Mouse (Mus musculus): ENCODE measurements at regions not wholly inside any gene's neighbourhood (a gene's known extent, or its start where the extent isn't known, plus 50 kb on each side); places are given as distances from the start of the nearest gene placed in this dataset.
A peak's percentile ranks its signal among the peaks of the same experiment; 100 is the strongest.

DNA sequence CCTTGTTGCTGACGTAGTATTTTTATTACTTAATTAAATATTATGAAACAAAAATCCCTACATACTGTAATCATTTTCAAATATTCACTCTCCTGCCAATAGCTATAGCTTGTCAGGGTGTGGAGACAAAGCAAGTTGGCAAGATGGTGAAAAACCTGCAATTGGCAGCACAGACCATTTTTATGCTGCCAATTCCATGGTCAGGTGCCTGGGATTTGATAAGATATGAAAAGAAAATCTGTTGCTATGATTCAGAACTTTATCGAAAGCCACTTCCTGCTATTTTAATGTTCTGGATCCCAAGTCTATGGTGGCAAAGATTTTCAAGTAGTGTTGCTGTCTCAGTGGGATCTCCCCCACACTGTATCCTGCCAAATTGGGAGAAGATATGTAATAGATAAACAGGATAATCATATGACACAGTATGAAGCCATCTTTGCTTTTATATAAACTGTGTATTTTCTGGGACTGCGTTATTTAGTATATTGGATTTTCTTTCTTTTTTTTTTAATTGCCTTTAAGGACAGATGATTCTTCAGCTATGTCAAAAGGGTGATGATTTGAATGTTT lies 165.3 kb upstream of the Lrrc3b start:
- DNase-seq (ENCODE audit: inconsistent ontology term), result no peak

DNA sequence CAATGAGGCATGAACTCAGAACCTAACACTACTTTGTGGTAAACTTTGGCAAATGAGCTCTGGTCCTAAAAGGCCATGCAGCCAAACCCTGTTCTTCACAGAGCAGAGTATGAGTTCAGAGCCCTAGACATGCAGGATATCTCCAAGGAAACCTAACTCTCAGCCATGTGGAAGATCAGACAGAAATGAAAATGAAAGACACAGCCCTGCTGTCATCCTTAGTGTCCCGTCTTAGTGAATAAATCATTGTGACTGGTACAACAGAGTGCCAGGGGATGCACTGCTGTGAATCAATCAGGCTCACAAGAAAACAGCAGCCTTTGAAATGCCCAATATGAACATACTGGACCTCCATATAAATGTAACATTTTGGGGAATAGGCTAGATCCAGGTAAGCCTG lies 171.4 kb upstream of the Lrrc3b start:
- peak; percentile 18 for DNase-seq (ENCODE audit: inconsistent ontology term)

GRCm38 (mm10) chr14:15634581-15634980 lies 195.8 kb upstream of the Lrrc3b start:
- DNase-seq (ENCODE audit: inconsistent ontology term), result peak; percentile 22

DNA sequence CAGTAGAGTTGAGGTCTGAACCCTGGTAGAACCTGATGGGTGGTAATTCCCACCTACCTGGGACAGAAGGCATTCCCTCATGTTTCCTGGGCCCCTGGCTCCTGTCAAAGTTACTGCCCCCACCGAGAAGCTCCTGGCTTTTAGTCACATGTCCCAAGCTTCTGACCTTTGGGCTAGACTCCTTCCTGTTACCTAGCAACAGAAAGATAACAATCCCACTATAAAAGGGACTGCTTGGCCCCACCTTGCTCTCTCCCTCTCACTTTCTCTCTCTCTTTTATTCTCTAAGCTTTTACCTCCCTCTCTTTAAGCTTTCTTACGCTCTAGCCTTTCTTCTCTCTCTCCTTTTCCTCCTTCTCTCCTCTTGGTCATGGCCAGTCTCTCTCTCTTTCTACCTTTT lies 198.9 kb upstream of the Lrrc3b start:
- no peak for DNase-seq (ENCODE audit: inconsistent ontology term)

- no peak for DNase-seq (ENCODE audit: inconsistent ontology term)
Observed at GRCm38 (mm10) chr14:15638869-15639268, 200.1 kb upstream of the Lrrc3b start.

DNA sequence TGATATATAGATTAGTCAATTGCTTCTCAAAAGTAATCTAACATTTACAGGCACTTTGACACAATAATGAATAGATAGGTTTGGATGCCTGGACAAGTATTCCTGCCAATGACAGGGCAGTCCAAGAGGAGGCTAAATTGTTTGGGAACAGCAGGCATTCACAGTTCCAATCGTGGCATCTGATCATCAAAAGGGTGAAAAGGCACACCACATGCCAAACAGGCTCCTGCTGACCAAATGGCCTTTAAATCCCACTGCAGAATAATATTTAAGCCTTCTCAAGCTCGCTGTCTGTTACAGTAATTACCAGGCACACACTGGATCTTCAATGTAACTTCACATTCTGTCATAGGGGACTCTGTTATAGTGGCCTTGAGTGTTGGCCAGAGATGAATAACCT lies 222.1 kb upstream of the Lrrc3b start:
- DNase-seq (ENCODE audit: inconsistent ontology term), result no peak

DNA sequence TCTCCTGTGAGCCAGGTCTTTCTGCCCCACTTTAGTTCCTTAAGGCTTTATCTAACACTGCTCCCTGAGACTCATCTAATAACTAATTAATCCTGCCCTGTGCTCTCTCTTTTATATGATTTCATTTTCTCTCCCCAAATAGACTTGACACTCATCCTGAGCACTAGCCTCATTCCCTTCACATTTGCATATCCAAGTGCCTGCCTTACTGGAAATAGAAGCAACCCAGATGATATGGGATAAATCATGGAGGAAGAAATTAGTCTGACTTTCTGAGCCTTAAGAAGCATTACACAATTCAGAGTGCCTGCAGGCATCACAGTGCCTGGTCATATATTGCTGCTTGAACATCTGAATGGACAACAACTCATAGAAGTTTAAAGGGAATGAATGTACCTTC lies 233.5 kb upstream of the Lrrc3b start:
- no peak for DNase-seq (ENCODE audit: inconsistent ontology term)

- DNase-seq (ENCODE audit: inconsistent ontology term), result no peak
Observed at GRCm38 (mm10) chr14:15677218-15677617, 238.4 kb upstream of the Lrrc3b start.

DNA sequence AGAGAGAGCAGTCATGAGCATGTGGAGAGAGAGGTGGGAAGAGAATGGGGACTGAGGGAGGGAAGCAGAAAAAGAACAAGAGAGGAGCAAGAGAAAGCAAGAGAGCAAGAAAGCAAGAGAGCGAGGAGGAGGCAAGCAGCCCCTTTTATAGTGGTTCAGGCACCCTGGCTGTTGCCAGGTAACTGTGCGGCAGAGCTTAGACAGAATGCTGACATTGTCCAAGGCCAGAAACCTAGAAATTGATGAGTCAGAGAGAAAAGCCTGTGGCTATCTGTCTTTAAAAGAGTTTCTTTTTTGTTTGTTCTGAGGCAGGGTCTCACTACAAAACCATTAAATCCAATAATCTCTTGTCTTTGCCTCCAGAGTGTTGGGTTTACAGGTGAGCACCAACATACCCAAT lies 240.7 kb upstream of the Lrrc3b start:
- DNase-seq (ENCODE audit: inconsistent ontology term), result no peak

- no peak for DNase-seq (ENCODE audit: inconsistent ontology term)
Observed at GRCm38 (mm10) chr14:15698001-15698400, 259.2 kb upstream of the Lrrc3b start.

GRCm38 (mm10) chr14:15698607-15699006 lies 259.8 kb upstream of the Lrrc3b start:
- DNase-seq (ENCODE audit: inconsistent ontology term), result no peak

GRCm38 (mm10) chr14:15722135-15722534 lies 283.3 kb upstream of the Lrrc3b start:
- DNase-seq (ENCODE audit: inconsistent ontology term), result peak; percentile 80

GRCm38 (mm10) chr14:15746629-15747238 lies 307.9 kb upstream of the Lrrc3b start:
- DNase-seq (ENCODE audit: inconsistent ontology term), result no peak

GRCm38 (mm10) chr14:15769846-15770448 lies 331.2 kb upstream of the Lrrc3b start:
- DNase-seq (ENCODE audit: inconsistent ontology term), result no peak

DNA sequence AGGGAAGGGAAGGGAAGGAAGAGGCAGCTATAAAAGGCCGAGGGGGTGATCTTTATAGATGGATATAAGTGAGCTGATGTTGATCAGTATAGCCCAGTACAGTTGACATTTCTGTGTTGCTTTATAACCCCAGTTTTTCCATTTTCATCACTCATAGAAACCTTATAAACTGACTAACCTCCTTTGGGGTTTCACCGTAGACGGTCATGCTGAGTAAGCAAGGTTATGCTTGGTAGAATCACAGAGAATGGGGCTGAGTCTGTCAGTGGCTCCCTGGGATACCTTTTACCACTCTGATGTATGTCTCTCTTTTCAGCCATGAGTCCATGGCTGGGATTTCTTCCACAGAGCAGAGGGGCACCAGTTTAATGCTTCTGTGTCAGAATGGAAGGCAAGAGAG lies 345.9 kb upstream of the Lrrc3b start:
- no peak for DNase-seq (ENCODE audit: inconsistent ontology term)

GRCm38 (mm10) chr14:15785230-15785629 lies 346.4 kb upstream of the Lrrc3b start:
- no peak for DNase-seq (ENCODE audit: inconsistent ontology term)

DNA sequence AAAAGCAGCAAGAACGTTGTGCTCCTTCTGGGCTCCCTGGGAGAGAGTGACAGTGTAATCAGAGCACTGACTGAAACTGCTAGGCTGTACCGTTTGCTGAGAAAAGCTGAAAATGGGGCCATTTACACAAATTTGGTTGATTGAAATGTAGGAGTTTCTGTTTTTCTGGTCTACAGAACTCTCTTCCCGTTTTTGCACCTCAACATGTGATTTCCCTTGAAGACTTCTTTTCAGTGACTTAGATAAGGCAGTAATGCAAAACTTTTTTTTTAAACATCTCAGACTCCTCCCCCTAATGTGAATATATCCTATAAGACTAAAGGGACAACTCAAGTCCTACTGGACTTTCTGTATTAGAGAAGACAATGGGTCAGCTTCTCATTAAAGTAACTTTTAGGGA lies 356.9 kb upstream of the Lrrc3b start:
- DNase-seq (ENCODE audit: inconsistent ontology term), result no peak

DNA sequence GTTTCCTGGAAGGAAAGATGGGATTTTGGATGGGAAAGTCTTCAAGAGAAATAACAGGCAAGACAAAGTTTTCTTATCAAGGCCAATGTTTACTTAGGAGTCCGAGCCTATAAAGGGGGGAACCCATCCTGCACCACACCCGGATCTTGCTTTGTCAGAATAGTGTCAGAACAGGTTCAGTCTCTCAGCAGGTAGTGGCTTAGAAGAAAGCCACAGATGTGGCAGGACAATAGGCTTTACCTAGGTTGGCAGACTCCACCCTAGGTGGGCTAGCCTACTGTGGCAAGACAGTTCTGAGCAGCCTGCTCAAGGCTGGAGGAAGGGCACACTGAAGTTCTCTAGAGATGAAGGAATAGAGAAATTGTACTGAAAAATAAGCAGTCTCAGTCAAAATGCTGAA lies 358.2 kb upstream of the Lrrc3b start:
- no peak for DNase-seq (ENCODE audit: inconsistent ontology term)

DNA sequence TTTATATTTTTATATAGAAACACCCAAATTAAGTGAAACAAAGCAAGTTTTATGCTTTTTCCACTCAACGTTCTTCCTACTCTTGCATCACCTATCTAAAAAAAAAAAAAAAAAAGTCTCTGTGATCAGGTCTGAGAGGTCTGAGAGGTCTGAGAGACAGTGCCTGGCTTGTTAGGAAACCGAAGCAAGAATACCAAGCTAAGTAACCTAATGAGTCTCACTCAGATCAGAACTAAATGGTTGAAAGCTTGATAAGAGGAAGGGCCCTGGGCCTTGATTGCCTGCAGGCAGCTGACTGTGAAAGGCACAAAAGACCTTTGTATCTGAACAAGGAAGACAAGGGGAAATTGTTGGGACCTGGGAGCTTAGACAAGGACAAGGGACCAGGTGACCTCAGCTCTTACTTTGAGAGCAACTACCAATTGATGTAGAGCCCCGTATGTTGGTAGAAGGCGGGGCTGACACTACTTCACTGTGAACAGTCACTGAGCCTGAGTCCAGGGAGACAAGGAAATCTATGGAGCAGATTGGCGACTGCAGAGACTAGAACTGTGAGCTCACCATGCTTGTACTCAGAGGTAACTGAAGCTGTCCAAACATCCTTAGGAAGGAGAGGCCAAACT lies 362.8 kb upstream of the Lrrc3b start:
- DNase-seq (ENCODE audit: inconsistent ontology term), result no peak

- DNase-seq (ENCODE audit: inconsistent ontology term), result no peak
Observed at GRCm38 (mm10) chr14:15809083-15809482, 370.3 kb upstream of the Lrrc3b start.

- DNase-seq (ENCODE audit: inconsistent ontology term), result no peak
Observed at GRCm38 (mm10) chr14:15841390-15842023, 402.7 kb upstream of the Lrrc3b start.

DNA sequence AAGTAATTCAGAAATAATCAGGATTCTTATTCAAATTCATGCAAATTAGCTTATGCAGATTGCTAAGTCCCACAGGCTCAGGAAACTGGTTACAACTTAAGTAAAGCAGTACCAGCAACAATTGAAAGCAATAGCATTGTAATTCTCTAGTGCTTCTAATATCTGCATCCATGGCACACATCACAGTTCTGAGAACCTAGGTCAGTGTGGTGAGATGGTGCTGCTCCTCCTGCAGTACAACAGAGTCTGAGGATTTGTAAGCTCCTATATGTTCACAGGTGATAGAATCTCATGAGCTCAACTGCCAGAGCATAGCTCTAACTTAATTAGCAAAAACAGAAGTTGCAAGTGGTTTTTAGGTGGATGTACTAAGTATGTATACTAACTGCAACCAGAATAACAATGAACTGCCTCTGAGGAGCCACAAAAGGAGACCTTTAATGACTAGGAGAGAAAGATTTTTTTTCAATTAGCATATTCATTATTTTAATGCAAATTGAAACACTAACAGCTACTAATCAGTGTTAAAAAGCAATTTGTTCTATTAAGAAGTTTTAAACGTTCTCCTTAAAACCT lies 403.3 kb upstream of the Lrrc3b start:
- no peak for DNase-seq (ENCODE audit: inconsistent ontology term)
